Mouse (Mus musculus): ENCODE results near the gene Ndufa8. TPM values are rescaled to one million over a fixed set of nuclear protein-coding genes. Genes with fewer than 3 reads are reported as not detected.

Gene Ndufa8
- polyA plus RNA-seq, 2 experiments, result 56.1 to 128 TPM

- whole genome bisulfite sequencing (ENCODE audit: insufficient replicate concordance), result 72% methylated on average over 9 of the region's 9 CpGs
- H3K36me3 ChIP-seq (replicated peaks; ENCODE audit: control insufficient read depth, insufficient read depth, low read depth), result no peaks in the 10 kb centered on the region
- H3K4me2 ChIP-seq (ENCODE audit: low read depth), result no peak overlapping the region
- no peak for TF ChIP-seq CTCF (IDR thresholded peaks at IDR 0.05; ENCODE audit: low read depth)
- TF ChIP-seq EP300 (IDR thresholded peaks at IDR 0.05; ENCODE audit: low read depth), result no peak
- no peaks in the 10 kb centered on the region for H3K27me3 ChIP-seq (ENCODE audit: control insufficient read depth, insufficient read depth, low read length)
- no peak overlapping the region for H3K4me3 ChIP-seq (ENCODE audit: insufficient read depth in 1 of 2, low read depth in 2 of 2, low read length in 2 of 2)
- no peaks in the 10 kb centered on the region for H3K9me3 ChIP-seq (ENCODE audit: control insufficient read depth, low read length)
- no peaks in the 10 kb centered on the region for H3K4me1 ChIP-seq (replicated peaks; ENCODE audit: control insufficient read depth in 2 of 2, insufficient read depth in 2 of 2, low read length in 1 of 2)
- no peak overlapping the region for H3K9ac ChIP-seq (replicated peaks)
- DNase-seq (ENCODE audit: low read depth in 3 of 3, low spot score in 3 of 3), result no peak
- H3K27ac ChIP-seq, result no peak overlapping the region
- no peak for ATAC-seq (ENCODE audit: insufficient read depth)
Observed at GRCm38 (mm10) chr2:36067132-36067531, 17.9 kb upstream of the Ndufa8 start.

DNA sequence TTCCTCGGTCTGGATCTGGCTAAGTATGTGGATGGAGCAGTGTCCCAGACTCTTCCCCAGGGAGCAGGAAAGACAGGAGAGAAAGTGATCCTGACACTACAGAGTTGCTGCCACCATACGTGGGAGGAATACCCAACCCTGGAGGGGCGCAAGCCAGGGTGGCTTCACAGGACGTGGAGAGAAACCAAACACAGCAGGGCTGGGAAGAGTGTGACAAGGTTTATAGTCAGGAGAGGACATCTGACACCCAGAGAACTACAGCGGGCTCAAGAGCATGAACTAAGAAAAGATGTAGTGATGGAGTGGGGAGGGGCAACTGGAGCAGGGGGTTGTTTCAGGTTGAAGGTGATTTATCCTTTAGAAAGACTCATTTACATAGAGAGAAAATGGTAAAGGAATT, 12.2 kb upstream of the Ndufa8 start:
- H3K4me1 ChIP-seq (replicated peaks; ENCODE audit: control insufficient read depth in 2 of 2, insufficient read depth in 2 of 2, low read length in 1 of 2), result no peaks in the 10 kb centered on the region
- H3K27ac ChIP-seq, result no peak overlapping the region
- H3K27me3 ChIP-seq (ENCODE audit: control insufficient read depth, insufficient read depth, low read length), result no peaks in the 10 kb centered on the region
- no peaks in the 10 kb centered on the region for H3K36me3 ChIP-seq (replicated peaks; ENCODE audit: control insufficient read depth, insufficient read depth, low read depth)
- no peak overlapping the region for H3K4me2 ChIP-seq (ENCODE audit: low read depth)
- no peak overlapping the region for H3K9ac ChIP-seq (replicated peaks)
- no peak for DNase-seq (ENCODE audit: low read depth in 3 of 3, low spot score in 3 of 3)
- WGBS (ENCODE audit: insufficient replicate concordance), result 59% methylated on average over 5 of the region's 5 CpGs
- TF ChIP-seq EP300 (IDR thresholded peaks at IDR 0.05; ENCODE audit: low read depth) (no peak), CTCF (IDR thresholded peaks at IDR 0.05; ENCODE audit: low read depth) (no peak)
- no peaks in the 10 kb centered on the region for H3K9me3 ChIP-seq (ENCODE audit: control insufficient read depth, low read length)
- no peak for ATAC-seq (ENCODE audit: insufficient read depth)
- no peak overlapping the region for H3K4me3 ChIP-seq (ENCODE audit: insufficient read depth in 1 of 2, low read depth in 2 of 2, low read length in 2 of 2)

- Histone ChIP-seq H3K36me3 (replicated peaks; ENCODE audit: control insufficient read depth, insufficient read depth, low read depth) (no peaks in the 10 kb centered on the region), H3K27ac (no peak overlapping the region), H3K9ac (replicated peaks) (no peak overlapping the region), H3K9me3 (ENCODE audit: control insufficient read depth, low read length) (no peaks in the 10 kb centered on the region), H3K4me2 (ENCODE audit: low read depth) (no peak overlapping the region), H3K27me3 (ENCODE audit: control insufficient read depth, insufficient read depth, low read length) (no peaks in the 10 kb centered on the region), H3K4me1 (replicated peaks; ENCODE audit: control insufficient read depth in 2 of 2, insufficient read depth in 2 of 2, low read length in 1 of 2) (no peaks in the 10 kb centered on the region), H3K4me3 (ENCODE audit: insufficient read depth in 1 of 2, low read depth in 2 of 2, low read length in 2 of 2) (no peak overlapping the region)
- DNase-seq (ENCODE audit: low read depth in 3 of 3, low spot score in 3 of 3), result no peak
- TF ChIP-seq EP300 (IDR thresholded peaks at IDR 0.05; ENCODE audit: low read depth) (no peak), CTCF (IDR thresholded peaks at IDR 0.05; ENCODE audit: low read depth) (no peak)
- ATAC-seq (ENCODE audit: insufficient read depth), result no peak
- 38% methylated on average over 3 of the region's 3 CpGs for WGBS (ENCODE audit: insufficient replicate concordance)
Observed at GRCm38 (mm10) chr2:36056248-36056647, 7.0 kb upstream of the Ndufa8 start.

DNA sequence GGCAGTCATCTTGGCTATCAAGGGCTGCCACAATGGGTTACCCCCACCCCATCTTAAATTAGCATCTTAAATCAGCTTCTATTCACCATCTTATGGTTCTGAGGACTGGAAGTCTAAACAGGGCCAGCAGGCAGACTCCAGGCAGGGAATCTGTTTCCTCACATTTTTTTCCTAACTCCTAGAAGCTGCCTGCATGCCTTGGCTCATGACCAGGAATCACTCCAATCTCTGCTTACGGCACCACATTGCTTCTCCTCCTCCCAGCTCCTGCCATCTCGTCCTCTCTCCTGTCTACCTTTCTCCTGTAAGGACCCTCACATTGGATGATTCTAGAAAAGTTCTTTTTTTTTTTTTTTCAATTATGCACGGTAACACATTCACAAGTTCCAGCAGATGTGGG, 4.0 kb upstream of the Ndufa8 start:
- ATAC-seq (ENCODE audit: insufficient read depth), result no peak
- DNase-seq (ENCODE audit: low read depth in 3 of 3, low spot score in 3 of 3), result no peak
- H3K27ac ChIP-seq, result no peak overlapping the region
- H3K36me3 ChIP-seq (replicated peaks; ENCODE audit: control insufficient read depth, insufficient read depth, low read depth), result no peaks in the 10 kb centered on the region
- no peak overlapping the region for H3K4me3 ChIP-seq (ENCODE audit: insufficient read depth in 1 of 2, low read depth in 2 of 2, low read length in 2 of 2)
- H3K4me1 ChIP-seq (replicated peaks; ENCODE audit: control insufficient read depth in 2 of 2, insufficient read depth in 2 of 2, low read length in 1 of 2), result peaks cover 4 to 5% of the 10 kb centered on the region in 2 experiments
- H3K9ac ChIP-seq (replicated peaks), result no peak overlapping the region
- no peak overlapping the region for H3K4me2 ChIP-seq (ENCODE audit: low read depth)
- no peaks in the 10 kb centered on the region for H3K9me3 ChIP-seq (ENCODE audit: control insufficient read depth, low read length)
- no peaks in the 10 kb centered on the region for H3K27me3 ChIP-seq (ENCODE audit: control insufficient read depth, insufficient read depth, low read length)
- 61% methylated on average over 3 of the region's 3 CpGs for WGBS (ENCODE audit: insufficient replicate concordance)
- no peak for TF ChIP-seq EP300 (IDR thresholded peaks at IDR 0.05; ENCODE audit: low read depth)
- TF ChIP-seq CTCF (IDR thresholded peaks at IDR 0.05; ENCODE audit: low read depth), result no peak

DNA sequence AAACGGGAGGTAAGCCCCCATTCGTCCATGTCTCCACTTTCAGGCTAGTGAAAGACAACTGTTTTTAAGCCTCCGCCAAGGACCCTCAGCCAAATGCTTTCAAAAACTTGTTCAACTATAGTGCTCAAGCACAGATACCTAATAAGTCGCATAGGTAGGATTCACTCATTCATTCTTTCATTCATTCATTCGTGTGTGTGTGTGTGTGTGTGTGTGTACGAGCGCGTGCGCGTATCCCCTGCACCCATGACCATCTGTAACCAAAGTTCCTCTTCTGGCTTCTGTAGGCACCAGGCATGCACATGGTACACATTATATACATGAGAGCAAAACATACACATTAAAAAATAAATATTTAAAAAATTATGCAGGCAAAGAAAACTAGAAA, 355 bp upstream of the Ndufa8 start:
- no peaks in the 10 kb centered on the region for H3K27me3 ChIP-seq (ENCODE audit: control insufficient read depth, insufficient read depth, low read length)
- H3K9ac ChIP-seq (replicated peaks), result no peak overlapping the region
- H3K4me2 ChIP-seq (ENCODE audit: low read depth), result peak overlapping the region; percentile 81
- no peak for DNase-seq (ENCODE audit: low read depth in 3 of 3, low spot score in 3 of 3)
- no peaks in the 10 kb centered on the region for H3K9me3 ChIP-seq (ENCODE audit: control insufficient read depth, low read length)
- no peak for TF ChIP-seq EP300 (IDR thresholded peaks at IDR 0.05; ENCODE audit: low read depth)
- TF ChIP-seq CTCF (IDR thresholded peaks at IDR 0.05; ENCODE audit: low read depth), result no peak
- H3K36me3 ChIP-seq (replicated peaks; ENCODE audit: control insufficient read depth, insufficient read depth, low read depth), result no peaks in the 10 kb centered on the region; the same call in 1 of the 2 replicates
- no peak overlapping the region for H3K27ac ChIP-seq
- WGBS (ENCODE audit: insufficient replicate concordance), result 39% methylated on average over 10 of the region's 10 CpGs
- peak overlapping the region; percentile 25 to 65 for H3K4me3 ChIP-seq (ENCODE audit: insufficient read depth in 1 of 2, low read depth in 2 of 2, low read length in 2 of 2)
- 0 out of 2 replicates have a peak, but pooled peaks have one; percentile 5 for ATAC-seq (ENCODE audit: insufficient read depth)
- H3K4me1 ChIP-seq (replicated peaks; ENCODE audit: control insufficient read depth in 2 of 2, insufficient read depth in 2 of 2, low read length in 1 of 2), result peaks cover 7 to 9% of the 10 kb centered on the region in 2 experiments

Data from liver, embryonic 14.5 days (tissue).